Mouse (Mus musculus) liver, embryonic 16.5 days (tissue): ENCODE measurements around the gene Arhgef1. TPM values are rescaled to one million over a fixed set of nuclear protein-coding genes. Genes with fewer than 3 reads are reported as not detected.

ENCODE experiments used
- ATAC-seq: fragments of 200-750 bp; cut with Nextera tagmentation; 2 replicates; pipeline ENCODE4 v1.8.0; 2017; ENCODE audit warnings: low read depth, mild to moderate bottlenecking, moderate number of reproducible peaks, moderate library complexity
- H3K27ac ChIP-seq: fragments of 300-500 bp; sonication (generic); 2 replicates; pipeline ENCODE4 v1.5.1; 2014; ENCODE audit warnings: mild to moderate bottlenecking, low read length
- H3K27me3 ChIP-seq: fragments of 300-500 bp; sonication (generic); 2 replicates; pipeline ENCODE4 v1.6.1; 2014; ENCODE audit warnings: low read depth, low read length, mixed read lengths; ENCODE audit not compliant: control insufficient read depth, insufficient read depth
- H3K36me3 ChIP-seq: fragments of 300-500 bp; sonication (generic); 2 replicates; pipeline ENCODE4 v1.6.1; 2014; ENCODE audit warnings: mild to moderate bottlenecking; ENCODE audit not compliant: control insufficient read depth, insufficient read depth
- H3K4me1 ChIP-seq: fragments of 300-500 bp; sonication (generic); 2 replicates; pipeline ENCODE4 v1.6.1; 2014; ENCODE audit warnings: low read depth, low read length, mixed read lengths; ENCODE audit not compliant: control insufficient read depth
- H3K4me2 ChIP-seq: fragments of 300-500 bp; sonication (generic); 2 replicates; pipeline ENCODE4 v1.6.1; 2014; ENCODE audit warnings: low read depth, low read length, mixed read lengths
- H3K4me3 ChIP-seq: fragments of 300-500 bp; sonication (generic); 2 replicates; pipeline ENCODE4 v1.5.1; 2014; ENCODE audit warnings: low read depth, mild to moderate bottlenecking, low read length
- H3K9ac ChIP-seq: fragments of 300-500 bp; sonication (generic); 2 replicates; pipeline ENCODE4 v1.6.1; 2014; ENCODE audit warnings: low read depth, low read length
- H3K9me3 ChIP-seq: fragments of 300-500 bp; sonication (generic); replicated peaks from 2 replicates; pipeline ENCODE4 v1.6.1; 2016; ENCODE audit warnings: low read length; ENCODE audit not compliant: control insufficient read depth
- WGBS: fragments of 180-500 bp; shearing (Covaris S2); extraction: QIAGEN DNeasy Blood & Tissue Kit; methylation state at CpG from one replicate; pipeline ENCODE4 v1.1.7; 2014; ENCODE audit not compliant: insufficient replicate concordance; 5-methylcytosine and 5-hydroxymethylcytosine counted together
- microRNA-seq: library from miRNA; unstranded; fragments of <30 nt; microRNA quantifications from one replicate; pipeline ENCODE4, GENCODE M21; 2016
- polyA plus RNA-seq: library from polyadenylated mRNA; unstranded; fragments of >200 nt; fragmentation: Nextera tagmentation; extraction: Ambion mirVana; gene quantifications from 2 replicates; pipeline ENCODE4 v1.2.1, GENCODE M21; 2015

Gene Arhgef1
- polyA plus RNA-seq, 1 experiment from 2014 or later, result 38.0 TPM

GRCm38 (mm10) chr7:24970341-24970740, 67.6 kb downstream of the Arhgef1 start:
- H3K4me1 ChIP-seq, result peaks cover 13% of the 10 kb centered on the region
- no peaks in the 10 kb centered on the region for H3K27me3 ChIP-seq
- no peak overlapping the region for H3K9ac ChIP-seq
- ATAC-seq, result no peak
- 75% methylated on average over 3 of the region's 3 CpGs for WGBS
- no peak overlapping the region for H3K4me2 ChIP-seq
- H3K27ac ChIP-seq, result no peak overlapping the region
- H3K4me3 ChIP-seq, result no peak overlapping the region
- no peaks in the 10 kb centered on the region for H3K9me3 ChIP-seq
- no peaks in the 10 kb centered on the region for H3K36me3 ChIP-seq

GRCm38 (mm10) chr7:24971261-24971971, 68.7 kb downstream of the Arhgef1 start:
- Histone ChIP-seq H3K27ac (peak overlapping the region; percentile 30; the same call in 1 of the 2 replicates), H3K4me1 (peaks cover 13% of the 10 kb centered on the region), H3K4me3 (peak overlapping the region; percentile 64), H3K27me3 (no peaks in the 10 kb centered on the region), H3K9ac (peak overlapping the region; percentile 56), H3K4me2 (peak overlapping the region; percentile 69), H3K36me3 (no peaks in the 10 kb centered on the region), H3K9me3 (no peaks in the 10 kb centered on the region)
- ATAC-seq, result no peak
- WGBS, result 7% methylated on average over 19 of the region's 19 CpGs

DNA sequence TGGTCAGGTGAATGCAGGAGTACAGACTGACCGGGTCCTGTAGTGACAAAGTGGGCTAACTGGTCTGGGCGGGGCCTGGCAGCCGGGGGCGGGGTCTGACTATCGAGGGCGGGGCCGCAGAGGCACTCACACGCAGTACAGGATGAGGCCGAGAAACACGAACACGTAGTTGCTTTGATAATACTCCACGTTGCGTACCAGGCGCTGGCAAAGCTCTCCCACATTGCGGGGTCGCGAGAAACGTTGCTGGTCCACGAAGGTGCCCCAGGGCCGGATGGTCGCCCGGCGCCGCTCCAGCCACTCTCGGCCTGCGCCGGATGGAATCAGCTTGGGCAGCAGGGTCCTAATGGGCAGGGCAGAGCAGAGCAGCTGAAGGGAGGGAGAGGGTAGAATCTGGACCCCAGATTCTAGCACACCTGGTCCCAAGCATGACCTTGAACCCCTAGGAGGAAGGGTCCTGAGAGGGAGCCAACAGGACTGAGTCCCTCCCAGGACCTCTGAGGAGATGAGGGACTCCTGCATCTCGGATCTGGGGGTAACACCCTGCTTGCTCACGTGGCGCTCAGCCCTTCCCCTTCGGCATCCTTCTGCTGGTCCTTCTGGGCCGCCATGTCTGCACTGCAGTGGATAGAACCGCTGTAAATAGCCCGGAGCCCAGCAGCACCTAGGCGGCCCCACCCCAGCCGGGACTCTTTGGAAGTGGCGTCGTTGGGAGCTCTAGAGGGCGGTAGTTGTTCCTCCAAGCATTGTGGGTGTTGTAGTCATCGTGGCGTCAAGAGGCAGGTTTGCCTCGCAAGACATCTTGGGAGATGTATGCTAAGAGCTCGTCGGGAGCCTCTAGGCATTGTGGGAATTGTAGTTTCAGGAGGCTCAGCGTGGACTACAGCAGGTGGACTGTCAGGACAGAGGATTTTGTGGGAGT, 69.5 kb downstream of the Arhgef1 start, which contains the start of gene Rabac1:
Gene Rabac1 (minus strand): TSS at position 783 of the 922 bp plus-strand sequence.
- ATAC-seq, result peak; percentile 94
- under 1% methylated on average over 45 of the region's 45 CpGs for WGBS

DNA sequence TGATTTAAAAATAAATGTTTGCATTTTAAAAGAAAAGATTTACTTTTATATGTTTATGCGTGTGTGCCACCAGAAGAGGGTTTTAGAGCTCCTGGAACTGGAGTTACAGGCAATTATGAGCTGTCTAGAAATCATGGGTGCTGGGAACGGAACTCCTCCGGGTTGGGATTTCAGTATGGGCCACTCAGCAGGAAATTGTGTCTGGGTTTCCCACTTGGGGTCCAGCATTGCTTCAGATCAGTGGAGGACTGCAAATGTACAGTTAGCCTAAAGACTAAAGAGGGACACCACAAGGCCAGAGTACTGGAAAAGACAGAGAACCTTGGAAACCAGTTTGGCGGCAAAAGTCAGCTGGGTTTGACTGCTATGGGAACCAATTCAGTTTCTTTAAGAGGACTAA, 70.5 kb downstream of the Arhgef1 start:
- Histone ChIP-seq H3K36me3 (no peaks in the 10 kb centered on the region), H3K4me2 (no peak overlapping the region), H3K27ac (no peak overlapping the region), H3K4me1 (peaks cover 13% of the 10 kb centered on the region), H3K9me3 (no peaks in the 10 kb centered on the region), H3K9ac (no peak overlapping the region), H3K4me3 (no peak overlapping the region), H3K27me3 (no peaks in the 10 kb centered on the region)
- ATAC-seq, result no peak
- WGBS, result 78% methylated on average over 4 of the region's 4 CpGs

More for the DNA sequence above, 69.5 kb downstream of the Arhgef1 start, which contains the start of gene Rabac1:
- peak within 1 kb of the TSS; percentile 56 for H3K9ac ChIP-seq
- H3K27me3 ChIP-seq, result no peaks in the 10 kb centered on the region
- H3K4me3 ChIP-seq, result peak within 1 kb of the TSS; percentile 64
- H3K9me3 ChIP-seq, result no peaks in the 10 kb centered on the region
- H3K36me3 ChIP-seq, result no peaks in the 10 kb centered on the region
- peak within 1 kb of the TSS; percentile 69 for H3K4me2 ChIP-seq
- H3K27ac ChIP-seq, result peak within 1 kb of the TSS; percentile 30
- H3K4me1 ChIP-seq, result peaks cover 13% of the 10 kb centered on the region

- no peak overlapping the region for H3K27ac ChIP-seq
- H3K4me2 ChIP-seq, result no peak overlapping the region
- ATAC-seq, result no peak
- H3K36me3 ChIP-seq, result no peaks in the 10 kb centered on the region
- no peaks in the 10 kb centered on the region for H3K9me3 ChIP-seq
- peaks cover 13% of the 10 kb centered on the region for H3K4me1 ChIP-seq
- H3K27me3 ChIP-seq, result no peaks in the 10 kb centered on the region
- H3K9ac ChIP-seq, result no peak overlapping the region
- no peak overlapping the region for H3K4me3 ChIP-seq
- WGBS, result 63% methylated on average over 5 of the region's 5 CpGs
Measured at GRCm38 (mm10) chr7:24973902-24974301, 71.2 kb downstream of the Arhgef1 start.

GRCm38 (mm10) chr7:24974893-24975595, 72.3 kb downstream of the Arhgef1 start:
- no peak for ATAC-seq
- WGBS, result 17% methylated on average over 9 of the region's 9 CpGs
- no peaks in the 10 kb centered on the region for H3K36me3 ChIP-seq
- H3K4me3 ChIP-seq, result no peak overlapping the region
- H3K9ac ChIP-seq, result no peak overlapping the region
- H3K4me1 ChIP-seq, result peaks cover 13% of the 10 kb centered on the region
- H3K4me2 ChIP-seq, result no peak overlapping the region; the same call in 1 of the 2 replicates
- no peaks in the 10 kb centered on the region for H3K27me3 ChIP-seq
- H3K27ac ChIP-seq, result no peak overlapping the region
- no peaks in the 10 kb centered on the region for H3K9me3 ChIP-seq

Small RNA genes lying within 50 kb of the gene (microRNA-seq; reads per million reads assigned to microRNA genes)
- 0.74 reads per million for gene Mir7046

Other genes with a start within 250 kb of the Arhgef1 start
- not detected in 2 replicates for gene Tex101, start 226.2 kb upstream of the Arhgef1 start, polyA plus RNA-seq
- gene BC049730, start 193.7 kb upstream of the Arhgef1 start, polyA plus RNA-seq, result not detected in 2 replicates
- not detected in 2 replicates for gene Gm4763, start 176.0 kb upstream of the Arhgef1 start, polyA plus RNA-seq
- gene Cd177, start 142.6 kb upstream of the Arhgef1 start, polyA plus RNA-seq, result 13.6 and 18.1 TPM in 2 replicates
- 3.1 and 3.5 TPM in 2 replicates for gene Ceacam10, start 125.7 kb upstream of the Arhgef1 start, polyA plus RNA-seq
- 1.2 and 1.4 TPM in 2 replicates for gene Gm9844, start 40.7 kb upstream of the Arhgef1 start, polyA plus RNA-seq
- gene Lypd4, start 33.0 kb upstream of the Arhgef1 start, polyA plus RNA-seq, result not detected in 2 replicates
- gene Dmrtc2, start 32.9 kb upstream of the Arhgef1 start, polyA plus RNA-seq, result not detected in 2 replicates
- 1,002 and 1,147 TPM in 2 replicates for gene Rps19, start 18.5 kb upstream of the Arhgef1 start, polyA plus RNA-seq
- 10.5 and 13.9 TPM in 2 replicates for gene Cd79a, start 5.5 kb upstream of the Arhgef1 start, polyA plus RNA-seq
- not detected in 2 replicates for gene Gm4881, start 41.6 kb downstream of the Arhgef1 start, polyA plus RNA-seq
- 56.4 and 58.7 TPM in 2 replicates for gene Rabac1, start 69.8 kb downstream of the Arhgef1 start, polyA plus RNA-seq
- gene Atp1a3, start 103.0 kb downstream of the Arhgef1 start, polyA plus RNA-seq, result 0.95 and 1.1 TPM in 2 replicates
- 0.76 and 0.92 TPM in 2 replicates for gene Grik5, start 169.4 kb downstream of the Arhgef1 start, polyA plus RNA-seq
- gene Zfp574, start 169.7 kb downstream of the Arhgef1 start, polyA plus RNA-seq, result 8.1 and 10.4 TPM in 2 replicates